Mouse (Mus musculus): ENCODE data around the gene Exoc4. TPM values are rescaled to one million over a fixed set of nuclear protein-coding genes. Genes with fewer than 3 reads are reported as not detected.

The Exoc4 gene
- total RNA-seq (2021): 10 to 100 TPM; 37.1 to 39.4 TPM

GRCm38 (mm10) chr6:33248894-33249758 is at the start of gene Exoc4:
Exoc4 (plus strand) TSS chr6:33249085.
- intact Hi-C loops (cut with DNase I): loop anchor here (5.0 kb wide), 2 partner anchors 187 to 928 kb away; partner anchors contain the start of genes Chchd3 and Slc35b4
- peak; percentile 88 to 90 for DNase-seq

GRCm38 (mm10) chr6:33218780-33219179 is 30.1 kb upstream of the Exoc4 start:
- no peak for DNase-seq
- intact Hi-C loops (cut with DNase I): no loop called here

- intact Hi-C loops (cut with DNase I): no loop called here
These were observed 22.2 kb upstream of the Exoc4 start for GRCm38 (mm10) chr6:33226700-33227099.

GRCm38 (mm10) chr6:33227371-33227770 is 21.5 kb upstream of the Exoc4 start:
- intact Hi-C loops (cut with DNase I): no loop called here
- DNase-seq: no peak

More at GRCm38 (mm10) chr6:33226700-33227099, 22.2 kb upstream of the Exoc4 start:
- no peak for DNase-seq

GRCm38 (mm10) chr6:33241250-33241649 is 7.6 kb upstream of the Exoc4 start:
- intact Hi-C loops (cut with DNase I): no loop called here

GRCm38 (mm10) chr6:33244546-33244945 is 4.3 kb upstream of the Exoc4 start:
- no peak for DNase-seq
- intact Hi-C loops (cut with DNase I): no loop called here

More at GRCm38 (mm10) chr6:33241250-33241649, 7.6 kb upstream of the Exoc4 start:
- no peak for DNase-seq

- DNase-seq: no peak
- intact Hi-C loops (cut with DNase I): loop anchor here (5.0 kb wide), 2 partner anchors 185 to 930 kb away; partner anchors contain the start of genes Chchd3 and Slc35b4
These were observed 1.7 kb upstream of the Exoc4 start for GRCm38 (mm10) chr6:33247146-33247545.

- intact Hi-C loops (cut with DNase I): loop anchor here (5.0 kb wide), 2 partner anchors 185 to 930 kb away; partner anchors contain the start of genes Chchd3 and Slc35b4
- DNase-seq: no peak
These were observed 1.1 kb upstream of the Exoc4 start for GRCm38 (mm10) chr6:33247576-33248355.

- intact Hi-C loops (cut with DNase I): no loop called here
- DNase-seq: no peak
These were observed 7.8 kb downstream of the Exoc4 start for GRCm38 (mm10) chr6:33256638-33257037.

- intact Hi-C loops (cut with DNase I): no loop called here
These were observed 8.3 kb downstream of the Exoc4 start for GRCm38 (mm10) chr6:33257076-33257789.

GRCm38 (mm10) chr6:33259926-33260325 is 11.0 kb downstream of the Exoc4 start:
- DNase-seq: no peak
- intact Hi-C loops (cut with DNase I): no loop called here

More at GRCm38 (mm10) chr6:33257076-33257789, 8.3 kb downstream of the Exoc4 start:
- DNase-seq: no peak

GRCm38 (mm10) chr6:33261606-33262005 is 12.7 kb downstream of the Exoc4 start:
- intact Hi-C loops (cut with DNase I): no loop called here
- DNase-seq: no peak

GRCm38 (mm10) chr6:33263950-33264349 is 15.1 kb downstream of the Exoc4 start:
- no peak for DNase-seq
- intact Hi-C loops (cut with DNase I): no loop called here

GRCm38 (mm10) chr6:33264388-33264787 is 15.5 kb downstream of the Exoc4 start:
- DNase-seq: no peak
- intact Hi-C loops (cut with DNase I): no loop called here

GRCm38 (mm10) chr6:33267571-33267970 is 18.7 kb downstream of the Exoc4 start:
- DNase-seq: no peak
- intact Hi-C loops (cut with DNase I): no loop called here

GRCm38 (mm10) chr6:33283523-33283922 is 34.6 kb downstream of the Exoc4 start:
- intact Hi-C loops (cut with DNase I): no loop called here
- DNase-seq: no peak

- intact Hi-C loops (cut with DNase I): no loop called here
- DNase-seq: no peak
These were observed 35.1 kb downstream of the Exoc4 start for GRCm38 (mm10) chr6:33283936-33284335.

- intact Hi-C loops (cut with DNase I): no loop called here
- no peak for DNase-seq
These were observed 37.5 kb downstream of the Exoc4 start for GRCm38 (mm10) chr6:33286376-33286775.

- DNase-seq: peak; percentile 10 to 17
- intact Hi-C loops (cut with DNase I): no loop called here
These were observed 45.7 kb downstream of the Exoc4 start for GRCm38 (mm10) chr6:33294626-33295025.

- no peak for DNase-seq
- intact Hi-C loops (cut with DNase I): no loop called here
These were observed 48.7 kb downstream of the Exoc4 start for GRCm38 (mm10) chr6:33297566-33297965.

GRCm38 (mm10) chr6:33298768-33299167 is 49.9 kb downstream of the Exoc4 start:
- DNase-seq: no peak
- intact Hi-C loops (cut with DNase I): no loop called here
